16 mouse cellular contexts compared by ENCODE assay signal in genomic region chr7:136952608-136953007, GRCm38 (mm10). TPM values are rescaled to one million over a fixed set of nuclear protein-coding genes. Genes with fewer than 3 reads are reported as not detected.
A peak's percentile ranks its signal among the peaks of the same experiment; 100 is the strongest.
DNase-seq lines count a peak whose midpoint lies in the region; ATAC-seq and TF ChIP-seq lines count a peak whose summit lies in the region.
"Had no signal": no experiment of that assay in that cellular context is flagged by ENCODE, and none has a peak within 500 bp of the region (broad histone marks: within the 10 kb centered on the region; RNA-seq: fewer than 3 reads in every experiment).

No protein-coding gene starts in this region.

- no peak overlapping the region for H3K4me3 ChIP-seq in intestine, embryonic 14.5 days (ENCODE audit: low read depth, low read length)
- H3K4me3 ChIP-seq in intestine, postnatal 0 days (ENCODE audit: low read depth, low read length), result no peak overlapping the region
- H3K4me3 ChIP-seq in lung, postnatal 0 days (ENCODE audit: low read depth, low read length), result no peak overlapping the region
- H3K4me3 ChIP-seq in embryonic facial prominence, embryonic 10.5 days, result no peak overlapping the region
- no peak overlapping the region for H3K4me3 ChIP-seq in intestine, embryonic 15.5 days (replicated peaks)
- H3K4me3 ChIP-seq: embryonic facial prominence, embryonic 15.5 days; limb, embryonic 15.5 days; liver, embryonic 15.5 days; megakaryocyte, embryonic 14.5 days; myocyte had no signal

- H3K27ac ChIP-seq in intestine, embryonic 14.5 days (ENCODE audit: low read depth), result peak overlapping the region; percentile 62
- no peak overlapping the region for H3K27ac ChIP-seq in intestine, postnatal 0 days (ENCODE audit: low read depth, low read length)
- H3K27ac ChIP-seq in lung, postnatal 0 days (ENCODE audit: low read length), result no peak overlapping the region
- peak overlapping the region; percentile 10; the same call in 1 of the 2 replicates for H3K27ac ChIP-seq in embryonic facial prominence, embryonic 10.5 days (replicated peaks)
- 0 out of 2 replicates have a peak overlapping the region, but pooled peaks have one; percentile 32 for H3K27ac ChIP-seq in intestine, embryonic 15.5 days
- H3K27ac ChIP-seq: embryonic facial prominence, embryonic 15.5 days; limb, embryonic 15.5 days; liver, embryonic 15.5 days had no signal

- no peak overlapping the region for H3K9ac ChIP-seq in intestine, embryonic 14.5 days (ENCODE audit: low read length)
- no peak overlapping the region for H3K9ac ChIP-seq in intestine, postnatal 0 days (ENCODE audit: low read depth, low read length)
- H3K9ac ChIP-seq in lung, postnatal 0 days (replicated peaks; ENCODE audit: low read depth), result no peak overlapping the region
- H3K9ac ChIP-seq in intestine, embryonic 15.5 days, result no peak overlapping the region
- H3K9ac ChIP-seq: embryonic facial prominence, embryonic 15.5 days; limb, embryonic 15.5 days; liver, embryonic 15.5 days had no signal

- no peak for ATAC-seq in intestine, embryonic 14.5 days (replicated peaks; ENCODE audit: low FRiP score, low TSS enrichment, low read depth)
- no peak for ATAC-seq in intestine, postnatal 0 days
- ATAC-seq in lung, postnatal 0 days, result no peak
- ATAC-seq in intestine, embryonic 15.5 days, result 0 out of 2 replicates have a peak, but pooled peaks have one; percentile 43
- ATAC-seq: forebrain, embryonic 16.5 days had no signal

- peak overlapping the region; percentile 13; the same call in 1 of the 2 replicates for H3K4me2 ChIP-seq in intestine, embryonic 14.5 days (ENCODE audit: low read length)
- H3K4me2 ChIP-seq in intestine, postnatal 0 days (replicated peaks; ENCODE audit: low read depth), result no peak overlapping the region
- H3K4me2 ChIP-seq in lung, postnatal 0 days (replicated peaks; ENCODE audit: low read depth, low read length), result no peak overlapping the region
- H3K4me2 ChIP-seq in intestine, embryonic 15.5 days (replicated peaks), result 0 out of 2 replicates have a peak overlapping the region, but pooled peaks have one; percentile 9
- H3K4me2 ChIP-seq: embryonic facial prominence, embryonic 15.5 days; limb, embryonic 15.5 days; liver, embryonic 15.5 days had no signal

- H3K36me3 ChIP-seq in intestine, embryonic 14.5 days (ENCODE audit: control insufficient read depth, insufficient read depth, low read length), result no peaks in the 10 kb centered on the region
- no peaks in the 10 kb centered on the region for H3K36me3 ChIP-seq in intestine, postnatal 0 days (ENCODE audit: control insufficient read depth, insufficient read depth)
- no peaks in the 10 kb centered on the region for H3K36me3 ChIP-seq in lung, postnatal 0 days (ENCODE audit: insufficient read depth, low read length)
- no peaks in the 10 kb centered on the region for H3K36me3 ChIP-seq in embryonic facial prominence, embryonic 10.5 days (replicated peaks)
- H3K36me3 ChIP-seq in intestine, embryonic 15.5 days, result no peaks in the 10 kb centered on the region
- H3K36me3 ChIP-seq: embryonic facial prominence, embryonic 15.5 days; limb, embryonic 15.5 days; liver, embryonic 15.5 days had no signal

- TF ChIP-seq EP300 in lung, postnatal 0 days (IDR thresholded peaks at IDR 0.05), result no peak

- no peaks in the 10 kb centered on the region for H3K27me3 ChIP-seq in intestine, embryonic 14.5 days (replicated peaks; ENCODE audit: control insufficient read depth, insufficient read depth, low read length)
- H3K27me3 ChIP-seq in intestine, postnatal 0 days (replicated peaks; ENCODE audit: control insufficient read depth, insufficient read depth, low read length), result no peaks in the 10 kb centered on the region
- H3K27me3 ChIP-seq in lung, postnatal 0 days (replicated peaks; ENCODE audit: insufficient read depth, low read length), result no peaks in the 10 kb centered on the region
- no peaks in the 10 kb centered on the region for H3K27me3 ChIP-seq in embryonic facial prominence, embryonic 10.5 days (replicated peaks; ENCODE audit: low read depth, poor library complexity, severe bottlenecking)
- H3K27me3 ChIP-seq in intestine, embryonic 15.5 days (replicated peaks), result no peaks in the 10 kb centered on the region
- H3K27me3 ChIP-seq: embryonic facial prominence, embryonic 15.5 days; limb, embryonic 15.5 days; liver, embryonic 15.5 days; megakaryocyte, embryonic 14.5 days had no signal

- no peaks in the 10 kb centered on the region for H3K9me3 ChIP-seq in intestine, embryonic 14.5 days (ENCODE audit: control insufficient read depth, low read length)
- no peaks in the 10 kb centered on the region for H3K9me3 ChIP-seq in intestine, postnatal 0 days (ENCODE audit: control insufficient read depth)
- no peaks in the 10 kb centered on the region for H3K9me3 ChIP-seq in lung, postnatal 0 days (ENCODE audit: low read length)
- H3K9me3 ChIP-seq in embryonic facial prominence, embryonic 10.5 days, result no peaks in the 10 kb centered on the region
- no peaks in the 10 kb centered on the region for H3K9me3 ChIP-seq in intestine, embryonic 15.5 days
- H3K9me3 ChIP-seq: embryonic facial prominence, embryonic 15.5 days; limb, embryonic 15.5 days; liver, embryonic 15.5 days had no signal

- H3K4me1 ChIP-seq in intestine, embryonic 14.5 days (replicated peaks; ENCODE audit: control insufficient read depth, insufficient read depth, low read length), result peaks cover 21% of the 10 kb centered on the region
- no peaks in the 10 kb centered on the region for H3K4me1 ChIP-seq in intestine, postnatal 0 days (replicated peaks; ENCODE audit: control insufficient read depth, insufficient read depth, low read length)
- H3K4me1 ChIP-seq in lung, postnatal 0 days (ENCODE audit: insufficient read depth, low read depth, low read length), result no peaks in the 10 kb centered on the region
- peaks cover 32% of the 10 kb centered on the region for H3K4me1 ChIP-seq in embryonic facial prominence, embryonic 10.5 days
- H3K4me1 ChIP-seq in intestine, embryonic 15.5 days (replicated peaks), result peaks cover 12% of the 10 kb centered on the region
- H3K4me1 ChIP-seq: liver, embryonic 15.5 days; megakaryocyte, embryonic 14.5 days had no signal

- TF ChIP-seq CTCF in intestine, postnatal 0 days (IDR thresholded peaks at IDR 0.05; ENCODE audit: low read depth), result no peak
- TF ChIP-seq CTCF in lung, postnatal 0 days (IDR thresholded peaks at IDR 0.05), result no peak

- 10% methylated on average over 7 of the region's 7 CpGs for WGBS in intestine, embryonic 14.5 days
- WGBS in intestine, postnatal 0 days, result 14% methylated on average over 7 of the region's 7 CpGs
- 39% methylated on average over 7 of the region's 7 CpGs for WGBS in lung, postnatal 0 days
- WGBS in embryonic facial prominence, embryonic 10.5 days, result 51% methylated on average over 7 of the region's 7 CpGs
- WGBS in intestine, embryonic 15.5 days, result 10% methylated on average over 7 of the region's 7 CpGs

- DNase-seq in intestine, embryonic 14.5 days (ENCODE audit: low spot score), result peak; percentile 55
- DNase-seq in lung, postnatal 0 days (ENCODE audit: low spot score), result peak; percentile 19
- no peak for DNase-seq in lung, adult 18-20 months
- no peak for DNase-seq in embryonic facial prominence, embryonic 10.5 days (ENCODE audit: low spot score)
- DNase-seq in urinary bladder, postnatal 25 days (ENCODE audit: low spot score), result no peak
- DNase-seq: cerebellum, adult 8-10 months; kidney, adult 2 months; retina, postnatal 1 day had no signal

RNA-seq across cellular contexts. Expression of gene Mgmt, which starts 58.2 kb away (rescaled TPM):
- polyA plus RNA-seq in intestine, embryonic 14.5 days (2014; fragmentation: Nextera tagmentation; extraction: Ambion mirVana), result 7.2 and 8.7 TPM in 2 replicates
- 2.5 TPM in 2 replicates for polyA plus RNA-seq in intestine, postnatal 0 days (2015; fragmentation: Nextera tagmentation; extraction: Ambion mirVana)
- 1.7 and 1.8 TPM in 2 replicates for polyA plus RNA-seq in lung, postnatal 0 days (2015; fragmentation: Nextera tagmentation; extraction: Ambion mirVana)
- 5.4 and 5.8 TPM in 2 replicates for polyA plus RNA-seq in embryonic facial prominence, embryonic 10.5 days (2016; fragmentation: Nextera tagmentation; extraction: Ambion mirVana)
- 5.2 and 6.2 TPM in 2 replicates for polyA plus RNA-seq in intestine, embryonic 15.5 days (2015; fragmentation: Nextera tagmentation; extraction: Ambion mirVana)

Comparison
In these comparisons a context has a peak if more than half of its experiments do, and no peak if none do; other contexts are left out.
1. DNase-seq: peak in intestine, embryonic 14.5 days (single experiment) and lung, postnatal 0 days (single experiment); none in lung, adult 18-20 months (0 of 2), embryonic facial prominence, embryonic 10.5 days (single experiment) and urinary bladder, postnatal 25 days (single experiment).
2. H3K27ac ChIP-seq: peak in intestine, embryonic 14.5 days (single experiment), embryonic facial prominence, embryonic 10.5 days (single experiment) and intestine, embryonic 15.5 days (single experiment); none in intestine, postnatal 0 days (single experiment) and lung, postnatal 0 days (single experiment).
3. H3K4me2 ChIP-seq: peak in intestine, embryonic 14.5 days (single experiment) and intestine, embryonic 15.5 days (single experiment); none in intestine, postnatal 0 days (single experiment) and lung, postnatal 0 days (single experiment).